Comparison of ENCODE assay signal across 15 mouse cellular contexts in genomic region chr9:59551017-59551416, GRCm38 (mm10). TPM values are rescaled to one million over a fixed set of nuclear protein-coding genes. Genes with fewer than 3 reads are reported as not detected.
DNase-seq lines count a peak whose midpoint lies in the region; ATAC-seq and TF ChIP-seq lines count a peak whose summit lies in the region.
"Had no signal": no experiment of that assay in that cellular context is flagged by ENCODE, and none has a peak within 500 bp of the region (broad histone marks: within the 10 kb centered on the region; RNA-seq: fewer than 3 reads in every experiment).

No protein-coding gene starts in this region.

- H3K4me2 ChIP-seq in heart, embryonic 12.5 days = no peak overlapping the region
- H3K4me2 ChIP-seq in liver, postnatal 0 days (ENCODE audit: low read depth, low read length) = 0 out of 2 replicates have a peak overlapping the region, but pooled peaks have one; percentile 2
- no peak overlapping the region for H3K4me2 ChIP-seq in liver, embryonic 12.5 days
- H3K4me2 ChIP-seq in hindbrain, embryonic 16.5 days (ENCODE audit: low read length) = no peak overlapping the region
- H3K4me2 ChIP-seq: forebrain, embryonic 15.5 days; limb, embryonic 15.5 days; midbrain, embryonic 11.5 days had no signal

- TF ChIP-seq CTCF in liver, postnatal 0 days (IDR thresholded peaks at IDR 0.05; ENCODE audit: low read depth) = no peak

- H3K4me3 ChIP-seq in heart, embryonic 12.5 days = no peak overlapping the region
- no peak overlapping the region for H3K4me3 ChIP-seq in liver, postnatal 0 days (ENCODE audit: low read depth, low read length)
- no peak overlapping the region for H3K4me3 ChIP-seq in liver, embryonic 12.5 days
- H3K4me3 ChIP-seq in hindbrain, embryonic 16.5 days (ENCODE audit: low read length) = no peak overlapping the region
- H3K4me3 ChIP-seq: forebrain, embryonic 15.5 days; limb, embryonic 15.5 days had no signal

- H3K9me3 ChIP-seq in heart, embryonic 12.5 days (replicated peaks) = no peaks in the 10 kb centered on the region
- no peaks in the 10 kb centered on the region for H3K9me3 ChIP-seq in liver, postnatal 0 days (ENCODE audit: low read length)
- no peaks in the 10 kb centered on the region for H3K9me3 ChIP-seq in liver, embryonic 12.5 days (replicated peaks)
- H3K9me3 ChIP-seq in hindbrain, embryonic 16.5 days (ENCODE audit: control insufficient read depth, low read length) = no peaks in the 10 kb centered on the region
- H3K9me3 ChIP-seq: forebrain, embryonic 15.5 days; limb, embryonic 15.5 days had no signal

- H3K9ac ChIP-seq in heart, embryonic 12.5 days = no peak overlapping the region
- no peak overlapping the region for H3K9ac ChIP-seq in liver, postnatal 0 days (replicated peaks)
- no peak overlapping the region for H3K9ac ChIP-seq in liver, embryonic 12.5 days
- no peak overlapping the region for H3K9ac ChIP-seq in hindbrain, embryonic 16.5 days (ENCODE audit: low read depth, low read length)
- H3K9ac ChIP-seq: forebrain, embryonic 15.5 days; limb, embryonic 15.5 days had no signal

- H3K36me3 ChIP-seq in heart, embryonic 12.5 days = peaks cover 30% of the 10 kb centered on the region
- peaks cover 6% of the 10 kb centered on the region for H3K36me3 ChIP-seq in liver, postnatal 0 days (replicated peaks; ENCODE audit: insufficient read depth, low read length)
- peaks cover 9% of the 10 kb centered on the region for H3K36me3 ChIP-seq in liver, embryonic 12.5 days
- H3K36me3 ChIP-seq in hindbrain, embryonic 16.5 days (ENCODE audit: control insufficient read depth, insufficient read depth, low read length) = no peaks in the 10 kb centered on the region

- H3K27ac ChIP-seq in heart, embryonic 12.5 days (ENCODE audit: poor library complexity, severe bottlenecking) = peak overlapping the region; percentile 6; the same call in 1 of the 2 replicates
- H3K27ac ChIP-seq in liver, postnatal 0 days (ENCODE audit: low read depth) = peak overlapping the region; percentile 64
- no peak overlapping the region for H3K27ac ChIP-seq in liver, embryonic 12.5 days
- no peak overlapping the region for H3K27ac ChIP-seq in hindbrain, embryonic 16.5 days (ENCODE audit: low read depth, low read length)
- H3K27ac ChIP-seq: forebrain, embryonic 15.5 days; hindbrain, postnatal 0 days; limb, embryonic 15.5 days had no signal

- H3K27me3 ChIP-seq in heart, embryonic 12.5 days (replicated peaks) = no peaks in the 10 kb centered on the region
- no peaks in the 10 kb centered on the region for H3K27me3 ChIP-seq in liver, postnatal 0 days (ENCODE audit: insufficient read depth, low read length)
- H3K27me3 ChIP-seq in liver, embryonic 12.5 days (replicated peaks) = no peaks in the 10 kb centered on the region
- H3K27me3 ChIP-seq in hindbrain, embryonic 16.5 days (replicated peaks; ENCODE audit: control insufficient read depth, insufficient read depth, low read length) = no peaks in the 10 kb centered on the region
- H3K27me3 ChIP-seq: forebrain, embryonic 15.5 days; limb, embryonic 15.5 days had no signal

- peaks cover 22% of the 10 kb centered on the region for H3K4me1 ChIP-seq in heart, embryonic 12.5 days (replicated peaks)
- peaks cover 17% of the 10 kb centered on the region for H3K4me1 ChIP-seq in liver, postnatal 0 days (ENCODE audit: insufficient read depth)
- no peaks in the 10 kb centered on the region for H3K4me1 ChIP-seq in liver, embryonic 12.5 days
- no peaks in the 10 kb centered on the region for H3K4me1 ChIP-seq in hindbrain, embryonic 16.5 days (ENCODE audit: control insufficient read depth, insufficient read depth, low read depth, low read length)
- H3K4me1 ChIP-seq: forebrain, embryonic 15.5 days; limb, embryonic 15.5 days had no signal

- 60% methylated on average over 5 of the region's 5 CpGs for WGBS in heart, embryonic 12.5 days
- 40% methylated on average over 5 of the region's 5 CpGs for WGBS in liver, postnatal 0 days (ENCODE audit: insufficient replicate concordance)
- WGBS in liver, embryonic 12.5 days (ENCODE audit: insufficient replicate concordance) = 49% methylated on average over 5 of the region's 5 CpGs
- WGBS in hindbrain, embryonic 16.5 days = 87% methylated on average over 5 of the region's 5 CpGs

- no peak for TF ChIP-seq EP300 in liver, postnatal 0 days (IDR thresholded peaks at IDR 0.05; ENCODE audit: low read depth)

- no peak for DNase-seq in heart, adult 8-10 months (ENCODE audit: low spot score)
- no peak for DNase-seq in liver, postnatal 0 days
- DNase-seq in adrenal gland, postnatal 10 days = no peak
- DNase-seq: B cell, adult 2 months; layer of hippocampus, postnatal 36 days had no signal

- ATAC-seq in heart, embryonic 12.5 days (ENCODE audit: insufficient number of reproducible peaks, low FRiP score) = no peak
- ATAC-seq in liver, postnatal 0 days = no peak
- ATAC-seq in liver, embryonic 12.5 days = no peak
- peak; percentile 87 for ATAC-seq in megakaryocyte, adult 5-6 weeks (ENCODE audit: poor library complexity, severe bottlenecking)
- ATAC-seq in hindbrain, embryonic 16.5 days = no peak
- ATAC-seq: forebrain, embryonic 15.5 days; hindbrain, postnatal 0 days had no signal

RNA-seq across cellular contexts. Expression of gene Tmem202, which starts 11.4 kb away (rescaled TPM):
- 0.64 TPM in 1 of 2 replicates, not detected in the other for polyA plus RNA-seq in heart, embryonic 12.5 days (2016; fragmentation: Nextera tagmentation; extraction: Ambion mirVana)
- under 1 TPM; 0.40 to 0.91 (median 0.79) TPM for total RNA-seq in heart, adult 8-10 months (2022)
- 0.19 TPM in 2 replicates for polyA plus RNA-seq in liver, postnatal 0 days (2015; fragmentation: Nextera tagmentation; extraction: Ambion mirVana)
- polyA plus RNA-seq in liver, embryonic 12.5 days (2016; fragmentation: Nextera tagmentation; extraction: Ambion mirVana) = not detected in 2 replicates
- 0.75 and 1.4 TPM in 2 replicates for total RNA-seq in megakaryocyte, adult 5-6 weeks (2015)
- 0.41 and 0.59 TPM in 2 replicates for total RNA-seq in megakaryocyte, adult 5-6 weeks (2017)
- total RNA-seq in adrenal gland, postnatal 10 days (2021) = 1 to 10 TPM in 1 of 2 experiments, under 1 TPM in 1; 0.88 to 1.6 TPM
- polyA plus RNA-seq in hindbrain, embryonic 16.5 days (2015; fragmentation: Nextera tagmentation; extraction: Ambion mirVana) = 1.1 and 1.3 TPM in 2 replicates
- polyA plus RNA-seq: kidney, embryonic 16.5 days; limb, embryonic 15.5 days; midbrain, embryonic 11.5 days had no signal

RNA-seq across cellular contexts. Expression of gene Hexa, which starts 11.7 kb away (rescaled TPM):
- polyA plus RNA-seq in heart, embryonic 12.5 days (2016; fragmentation: Nextera tagmentation; extraction: Ambion mirVana) = 74.7 and 81.6 TPM in 2 replicates
- 10 to 100 TPM; 45.0 to 50.7 (median 49.5) TPM for total RNA-seq in heart, adult 8-10 months (2022)
- 27.9 and 31.0 TPM in 2 replicates for polyA plus RNA-seq in liver, postnatal 0 days (2015; fragmentation: Nextera tagmentation; extraction: Ambion mirVana)
- polyA plus RNA-seq in liver, embryonic 12.5 days (2016; fragmentation: Nextera tagmentation; extraction: Ambion mirVana) = 42.4 and 42.5 TPM in 2 replicates
- total RNA-seq in megakaryocyte, adult 5-6 weeks (2015) = 159 and 162 TPM in 2 replicates
- 252 and 269 TPM in 2 replicates for total RNA-seq in megakaryocyte, adult 5-6 weeks (2017)
- 10 to 100 TPM; 70.7 to 71.7 TPM for total RNA-seq in adrenal gland, postnatal 10 days (2021)
- 68.0 and 71.3 TPM in 2 replicates for polyA plus RNA-seq in hindbrain, embryonic 16.5 days (2015; fragmentation: Nextera tagmentation; extraction: Ambion mirVana)

RNA-seq across cellular contexts. Expression of gene Celf6, which starts 26.7 kb away (rescaled TPM):
- polyA plus RNA-seq in heart, embryonic 12.5 days (2016; fragmentation: Nextera tagmentation; extraction: Ambion mirVana) = not detected in 2 replicates
- total RNA-seq in heart, adult 8-10 months (2022) = not detected
- not detected in 2 replicates for polyA plus RNA-seq in liver, postnatal 0 days (2015; fragmentation: Nextera tagmentation; extraction: Ambion mirVana)
- polyA plus RNA-seq in liver, embryonic 12.5 days (2016; fragmentation: Nextera tagmentation; extraction: Ambion mirVana) = 0.11 TPM in 1 of 2 replicates, not detected in the other
- total RNA-seq in megakaryocyte, adult 5-6 weeks (2015) = not detected in 2 replicates
- total RNA-seq in megakaryocyte, adult 5-6 weeks (2017) = not detected in 2 replicates
- 1 to 10 TPM; 5.1 to 8.0 TPM for total RNA-seq in adrenal gland, postnatal 10 days (2021)
- polyA plus RNA-seq in hindbrain, embryonic 16.5 days (2015; fragmentation: Nextera tagmentation; extraction: Ambion mirVana) = 46.6 and 52.6 TPM in 2 replicates
- total RNA-seq: heart, postnatal 36 days had no signal

Comparison
In these comparisons a context has a peak if more than half of its experiments do, and no peak if none do; other contexts are left out.
1. H3K27ac ChIP-seq: peak in heart, embryonic 12.5 days (single experiment) and liver, postnatal 0 days (single experiment); none in liver, embryonic 12.5 days (single experiment) and hindbrain, embryonic 16.5 days (single experiment).
2. RNA of gene Celf6, which starts 26.7 kb away (polyA plus RNA-seq): 46.6 to 52.6 TPM in hindbrain, embryonic 16.5 days; 0.11 TPM in liver, embryonic 12.5 days, not detected in heart, embryonic 12.5 days and not detected in liver, postnatal 0 days; every median in the first group is over 10 times any median in the second.